Mouse (Mus musculus) CH12.LX (cell line): ENCODE data around the gene Med23. TPM values are rescaled to one million over a fixed set of nuclear protein-coding genes. Genes with fewer than 3 reads are reported as not detected.

Experiments used
- DNase-seq: peaks from one replicate; pipeline ENCODE4 v3.0.0-alpha.2; 2013; ENCODE audit errors: extremely low read depth
- H3K27ac ChIP-seq: 2 replicates; pipeline ENCODE4 v1.5.1; 2012; ENCODE audit warnings: low read depth, mild to moderate bottlenecking, control low read depth, moderate library complexity; ENCODE audit not compliant: insufficient read depth
- H3K27me3 ChIP-seq: replicated peaks from 2 replicates; pipeline ENCODE3; 2012; ENCODE audit warnings: inconsistent platforms
- H3K36me3 ChIP-seq, 2 experiments: replicated peaks in 1 of 2; 2 replicates each; pipeline versions ENCODE3 to v1.6.1; 2012; ENCODE audit warnings: inconsistent platforms in 1 of 2, low read length in 1 of 2, mild to moderate bottlenecking in 1 of 2, mixed read lengths in 1 of 2, moderate library complexity in 1 of 2; ENCODE audit not compliant: control insufficient read depth in 1 of 2, insufficient read depth in 1 of 2
- H3K4me1 ChIP-seq, 2 experiments: 2 replicates each; pipeline ENCODE4 v1.6.1; 2012; ENCODE audit warnings: inconsistent platforms in 1 of 2, moderate library complexity in 1 of 2; ENCODE audit not compliant: insufficient read depth in 2 of 2, control insufficient read depth in 1 of 2
- H3K4me2 ChIP-seq: 2 replicates; pipeline ENCODE4 v1.6.1; 2012; ENCODE audit warnings: low read depth, mild to moderate bottlenecking, control low read depth; ENCODE audit not compliant: poor library complexity, insufficient read depth, severe bottlenecking
- H3K4me3 ChIP-seq, 3 experiments: fragments of 150-350 bp in 1 of 3; sonication (generic) in 1 of 3; replicated peaks in 1 of 3; 2 replicates each; pipeline versions ENCODE3 to v1.5.1; 2011 to 2012; ENCODE audit warnings: low read depth in 2 of 3, low read length in 2 of 3, mild to moderate bottlenecking in 2 of 3, moderate library complexity in 2 of 3, control low read depth in 1 of 3, improper control_type of control experiment in 1 of 3, inconsistent platforms in 1 of 3, mixed read lengths in 1 of 3; ENCODE audit not compliant: poor library complexity in 1 of 3
- H3K79me2 ChIP-seq: replicated peaks from 2 replicates; pipeline ENCODE4 v1.6.1; 2012; ENCODE audit warnings: mild to moderate bottlenecking, moderate library complexity; ENCODE audit not compliant: control insufficient read depth, poor library complexity, insufficient read depth, severe bottlenecking; ENCODE audit errors: extremely low read depth
- H3K9ac ChIP-seq: 2 replicates; pipeline ENCODE4 v1.6.1; 2012; ENCODE audit warnings: low read depth, mild to moderate bottlenecking, control low read depth, moderate library complexity; ENCODE audit not compliant: insufficient read depth
- H3K9me3 ChIP-seq: replicated peaks from 2 replicates; pipeline ENCODE3; 2012; ENCODE audit warnings: low read length, inconsistent platforms, mixed read lengths
- BHLHE40 ChIP-seq: IDR thresholded peaks from 2 replicates; pipeline ENCODE4 v1.6.1; 2011; ENCODE audit warnings: mild to moderate bottlenecking, low read depth, low read length, improper control_type of control experiment
- ELF1 ChIP-seq: IDR thresholded peaks from 2 replicates; pipeline ENCODE4 v1.6.1; 2014; ENCODE audit warnings: low read depth, mild to moderate bottlenecking, inconsistent platforms, low read length, improper control_type of control experiment
- ETS1 ChIP-seq: conservative IDR thresholded peaks from 2 replicates; pipeline ENCODE4 v1.6.1; 2012; ENCODE audit warnings: low read depth, mild to moderate bottlenecking, inconsistent platforms, low read length, improper control_type of control experiment, moderate library complexity
- GABPA ChIP-seq: IDR thresholded peaks from 2 replicates; pipeline ENCODE4 v1.6.1; 2012; ENCODE audit warnings: low read depth, low read length, improper control_type of control experiment, inconsistent platforms; ENCODE audit not compliant: insufficient replicate concordance
- HCFC1 ChIP-seq: IDR thresholded peaks from 2 replicates; pipeline ENCODE4 v1.6.1; 2012; ENCODE audit warnings: low read depth, mild to moderate bottlenecking, inconsistent platforms, low read length, improper control_type of control experiment
- IRF4 ChIP-seq: IDR thresholded peaks from 2 replicates; pipeline ENCODE4 v1.6.1; 2014; ENCODE audit warnings: low read depth, mild to moderate bottlenecking, inconsistent platforms, low read length, improper control_type of control experiment
- JUN ChIP-seq: IDR thresholded peaks from 2 replicates; pipeline ENCODE4 v1.6.1; 2011; ENCODE audit warnings: low read depth, mild to moderate bottlenecking, low read length, improper control_type of control experiment, moderate library complexity; ENCODE audit not compliant: insufficient read depth
- JUND ChIP-seq: conservative IDR thresholded peaks from 2 replicates; pipeline ENCODE4 v1.6.1; 2011; ENCODE audit warnings: low read depth, low read length, improper control_type of control experiment
- MAZ ChIP-seq: IDR thresholded peaks from 2 replicates; pipeline ENCODE4 v1.6.1; 2012; ENCODE audit warnings: low read depth, mild to moderate bottlenecking, inconsistent platforms, low read length, improper control_type of control experiment, moderate library complexity
- MXI1 ChIP-seq: IDR thresholded peaks from 2 replicates; pipeline ENCODE4 v1.6.1; 2011; ENCODE audit warnings: mild to moderate bottlenecking, low read depth, low read length, improper control_type of control experiment
- RCOR1 ChIP-seq: conservative IDR thresholded peaks from 2 replicates; pipeline ENCODE4 v1.6.1; 2012; ENCODE audit warnings: low read depth, mild to moderate bottlenecking, inconsistent platforms, low read length, improper control_type of control experiment
- TBP ChIP-seq: conservative IDR thresholded peaks from 2 replicates; pipeline ENCODE4 v1.6.1; 2011; ENCODE audit warnings: low read depth, low read length, improper control_type of control experiment
- UBTF ChIP-seq: IDR thresholded peaks from 2 replicates; pipeline ENCODE4 v1.6.1; 2012; ENCODE audit warnings: low read depth, mild to moderate bottlenecking, inconsistent platforms, low read length, improper control_type of control experiment, moderate library complexity
- USF2 ChIP-seq: conservative IDR thresholded peaks from 2 replicates; pipeline ENCODE4 v1.6.1; 2011; ENCODE audit warnings: low read depth, low read length, improper control_type of control experiment
- ZC3H11A ChIP-seq: IDR thresholded peaks from 2 replicates; pipeline ENCODE4 v1.6.1; 2012; ENCODE audit warnings: low read depth, mild to moderate bottlenecking, inconsistent platforms, low read length, improper control_type of control experiment
- ZMIZ1 ChIP-seq: IDR thresholded peaks from 2 replicates; pipeline ENCODE4 v1.6.1; 2012; ENCODE audit warnings: low read depth, mild to moderate bottlenecking, inconsistent platforms, low read length, improper control_type of control experiment
- ZNF384 ChIP-seq: IDR thresholded peaks from 2 replicates; pipeline ENCODE4 v1.6.1; 2012; ENCODE audit warnings: low read depth, low read length, improper control_type of control experiment, inconsistent platforms
- dilution Hi-C: fragments of 300-500 bp; cut with MboI; formaldehyde crosslinking; loops from 2 replicates; pipeline ENCODE4 v1.14.3; 2020; ENCODE audit warnings: low sequenced_read_pairs; ENCODE audit not compliant: extremely low pct_unique_long_range_greater_than_20kb, extremely low pct_ligation_motif_present
- in situ Hi-C: fragments of 300-500 bp; cut with MboI; formaldehyde crosslinking; loops from 3 replicates; pipeline ENCODE4 v1.14.3; 2019; ENCODE audit warnings: low sequenced_read_pairs, low pct_ligation_motif_present, low pct_unique_long_range_greater_than_20kb, mixed read lengths
- polyA plus RNA-seq: library from polyadenylated mRNA; unstranded; fragments of >175 nt; gene quantifications from 2 replicates; pipeline ENCODE4 v1.2.1, GENCODE M21; 2012; ENCODE audit warnings: low read depth; ENCODE audit not compliant: insufficient read length
- total RNA-seq, 2 experiments: library from RNA; depleted of rRNA; stranded (reverse); fragments of 300-350 nt in 1 of 2; fragments of >200 nt in 1 of 2; gene quantifications; 2 replicates each; pipeline ENCODE4 v1.2.3; 2012 to 2014

Gene Med23
- total and polyA plus RNA-seq, 3 experiments = 43.5 to 45.7 (median 45.6) TPM

DNA sequence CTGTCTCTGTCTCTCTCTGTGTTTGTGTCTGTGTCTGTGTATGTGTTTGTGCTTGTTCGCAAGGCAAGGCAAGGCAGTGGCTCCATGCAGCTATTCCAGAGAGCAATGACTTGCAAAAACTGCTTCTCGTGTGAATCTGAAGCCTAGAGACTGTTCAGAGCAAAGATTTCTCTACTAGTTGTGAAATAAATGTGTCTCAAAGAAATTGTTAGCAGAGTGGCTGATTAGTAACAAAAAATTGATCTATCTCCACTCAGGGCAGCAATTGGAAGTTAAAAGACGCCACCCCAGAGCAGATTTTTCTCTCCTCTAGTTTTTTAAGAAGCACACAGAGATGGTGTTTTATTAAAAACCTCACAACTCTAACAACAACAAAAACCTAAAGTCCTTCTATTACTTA, 78.1 kb downstream of the Med23 start:
- H3K27ac ChIP-seq = no peak overlapping the region
- H3K9ac ChIP-seq = no peak overlapping the region
- H3K36me3 ChIP-seq = no peaks in the 10 kb centered on the region
- H3K9me3 ChIP-seq = no peaks in the 10 kb centered on the region
- in situ Hi-C loops = no loop called here
- dilution Hi-C loops = no loop called here
- no peak for DNase-seq
- no peak overlapping the region for H3K4me2 ChIP-seq
- TF ChIP-seq RCOR1 = no peak
- no peak for TF ChIP-seq JUND
- TF ChIP-seq HCFC1 = no peak
- TF ChIP-seq MAZ = no peak
- no peak for TF ChIP-seq IRF4
- no peak for TF ChIP-seq BHLHE40
- TF ChIP-seq, all 38 proteins: peak for 0
- Histone ChIP-seq H3K27me3 (no peaks in the 10 kb centered on the region), H3K4me1 (no peaks in the 10 kb centered on the region), H3K4me3 (no peak overlapping the region), H3K79me2 (no peaks in the 10 kb centered on the region)

DNA sequence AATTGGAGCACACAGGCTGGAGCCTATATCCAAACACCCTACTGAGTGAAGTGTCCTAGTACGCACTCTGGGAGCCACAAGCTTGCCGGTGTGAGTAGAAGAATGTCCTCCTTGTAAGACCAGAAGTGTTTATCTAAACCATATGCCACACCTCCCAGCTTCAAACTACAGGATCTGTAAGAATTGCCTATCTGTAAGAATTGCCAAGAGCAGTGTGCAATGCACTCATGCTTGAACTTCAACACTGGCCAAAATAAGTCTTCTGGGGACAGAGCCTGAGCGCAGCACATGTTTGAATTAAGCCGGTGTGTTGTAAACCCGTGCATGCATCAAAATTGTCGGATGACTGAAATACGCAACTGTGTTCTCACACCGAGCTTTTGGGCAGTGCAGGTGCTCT, 78.5 kb downstream of the Med23 start:
- TF ChIP-seq ZNF384 (no peak), TBP (no peak), UBTF (no peak), MXI1 (no peak), ELF1 (no peak), JUN (no peak), ETS1 (no peak), HCFC1 (no peak), USF2 (no peak), ZMIZ1 (no peak), GABPA (no peak), ZC3H11A (no peak)
- in situ Hi-C loops (no loop called here), dilution Hi-C loops (no loop called here)
- Histone ChIP-seq H3K9me3 (no peaks in the 10 kb centered on the region), H3K27ac (no peak overlapping the region), H3K27me3 (no peaks in the 10 kb centered on the region), H3K36me3 (no peaks in the 10 kb centered on the region), H3K4me2 (no peak overlapping the region), H3K4me3 (no peak overlapping the region), H3K4me1 (no peaks in the 10 kb centered on the region), H3K79me2 (no peaks in the 10 kb centered on the region), H3K9ac (no peak overlapping the region)
- no peak for DNase-seq
